ENCODE assay signal across 32 mouse cellular contexts in genomic region chr1:154848683-154849579, GRCm38 (mm10). TPM values are rescaled to one million over a fixed set of nuclear protein-coding genes. Genes with fewer than 3 reads are reported as not detected.
DNase-seq lines count a peak whose midpoint lies in the region; ATAC-seq and TF ChIP-seq lines count a peak whose summit lies in the region.
"Had no signal": no experiment of that assay in that cellular context is flagged by ENCODE, and none has a peak within 500 bp of the region (broad histone marks: within the 10 kb centered on the region; RNA-seq: fewer than 3 reads in every experiment).

No protein-coding gene starts in this region.

- no peaks in the 10 kb centered on the region for H3K36me3 ChIP-seq in lung, embryonic 14.5 days (ENCODE audit: insufficient read depth)
- H3K36me3 ChIP-seq in lung, postnatal 0 days (ENCODE audit: insufficient read depth, low read length): no peaks in the 10 kb centered on the region
- H3K36me3 ChIP-seq in forebrain, embryonic 12.5 days (replicated peaks): no peaks in the 10 kb centered on the region
- H3K36me3 ChIP-seq: embryonic facial prominence, embryonic 13.5 days; forebrain, embryonic 10.5 days; heart, embryonic 12.5 days; hindbrain, embryonic 15.5 days; liver, embryonic 12.5 days; neural tube, embryonic 12.5 days had no signal

- H3K4me1 ChIP-seq in lung, embryonic 14.5 days (ENCODE audit: insufficient read depth): no peaks in the 10 kb centered on the region
- no peaks in the 10 kb centered on the region for H3K4me1 ChIP-seq in lung, postnatal 0 days (ENCODE audit: insufficient read depth, low read depth, low read length)
- H3K4me1 ChIP-seq in bone marrow, adult 2 months (ENCODE audit: control insufficient read depth, insufficient read depth, low read length): peaks cover 8% of the 10 kb centered on the region
- 0 out of 2 replicates have a peak, but pooled peaks cover 4% of the 10 kb centered on the region for H3K4me1 ChIP-seq in forebrain, embryonic 12.5 days
- H3K4me1 ChIP-seq: embryonic facial prominence, embryonic 13.5 days; liver, embryonic 12.5 days had no signal

- no peak overlapping the region for H3K27ac ChIP-seq in lung, embryonic 14.5 days (ENCODE audit: low read depth)
- H3K27ac ChIP-seq in lung, postnatal 0 days (ENCODE audit: low read length): no peak overlapping the region
- peak overlapping the region; percentile 92 for H3K27ac ChIP-seq in bone marrow, adult 2 months (ENCODE audit: control insufficient read depth, insufficient read depth, low read depth, low read length, poor library complexity)
- H3K27ac ChIP-seq in forebrain, embryonic 12.5 days: no peak overlapping the region
- no peak overlapping the region for H3K27ac ChIP-seq in gastrocnemius, adult 2 months
- H3K27ac ChIP-seq: embryonic facial prominence, embryonic 13.5 days; forebrain, embryonic 10.5 days; hindbrain, embryonic 15.5 days; liver, embryonic 12.5 days; neural tube, embryonic 12.5 days; stomach, postnatal 0 days had no signal

- H3K4me2 ChIP-seq in lung, embryonic 14.5 days: no peak overlapping the region
- H3K4me2 ChIP-seq in lung, postnatal 0 days (replicated peaks; ENCODE audit: low read depth, low read length): no peak overlapping the region
- H3K4me2 ChIP-seq in forebrain, embryonic 12.5 days: no peak overlapping the region
- H3K4me2 ChIP-seq: embryonic facial prominence, embryonic 13.5 days; heart, embryonic 12.5 days; hindbrain, embryonic 15.5 days; liver, embryonic 12.5 days; midbrain, embryonic 11.5 days; neural tube, embryonic 12.5 days had no signal

- no peak for ATAC-seq in lung, embryonic 14.5 days (ENCODE audit: insufficient read depth)
- ATAC-seq in lung, postnatal 0 days: no peak
- ATAC-seq in neutrophil, adult 5-6 weeks (ENCODE audit: extremely low read depth, insufficient number of reproducible peaks, low FRiP score, poor library complexity, severe bottlenecking): peak; percentile 53; the same call in 1 of the 2 replicates
- ATAC-seq in forebrain, embryonic 12.5 days (ENCODE audit: low FRiP score): no peak
- ATAC-seq: forebrain, embryonic 16.5 days; inflammation-experienced regulatory T-cells, adult 6 months; liver, embryonic 12.5 days; midbrain, embryonic 16.5 days; Patski had no signal

- DNase-seq in lung, embryonic 14.5 days: peak; percentile 9
- DNase-seq in lung, postnatal 0 days (ENCODE audit: low spot score): no peak
- DNase-seq in A20 (ENCODE audit: low read depth, low spot score): peak; percentile 87
- no peak for DNase-seq in heart, postnatal 36 days
- no peak for DNase-seq in gastrocnemius, adult 2 months
- DNase-seq: adrenal gland, postnatal 14 days; cerebellum, adult 11-12 months; cerebellum, adult 9-11 months; kidney, adult 11 months; kidney, postnatal 25 days; lung, adult 18-20 months; lung, postnatal 14 days; retina, postnatal 1 day; right cerebral cortex, postnatal 14 days; thymus, postnatal 4 days had no signal

- no peak overlapping the region for H3K4me3 ChIP-seq in lung, embryonic 14.5 days (ENCODE audit: low read depth, low read length)
- no peak overlapping the region for H3K4me3 ChIP-seq in lung, postnatal 0 days (ENCODE audit: low read depth, low read length)
- H3K4me3 ChIP-seq in bone marrow, adult 2 months (replicated peaks; ENCODE audit: control insufficient read depth, low read depth, low read length): no peak overlapping the region
- no peak overlapping the region for H3K4me3 ChIP-seq in forebrain, embryonic 12.5 days (replicated peaks)
- H3K4me3 ChIP-seq in gastrocnemius, adult 2 months: no peak overlapping the region
- H3K4me3 ChIP-seq: embryonic facial prominence, embryonic 13.5 days; forebrain, embryonic 10.5 days; heart, embryonic 12.5 days; hindbrain, embryonic 15.5 days; liver, embryonic 12.5 days; myocyte; neural tube, embryonic 12.5 days had no signal

- 65% methylated on average over 6 of the region's 6 CpGs for WGBS in lung, embryonic 14.5 days
- WGBS in lung, postnatal 0 days: 59% methylated on average over 6 of the region's 6 CpGs
- WGBS in bone marrow, adult 2 months: 31% methylated on average over 6 of the region's 6 CpGs
- 85% methylated on average over 6 of the region's 6 CpGs for WGBS in forebrain, embryonic 12.5 days

- no peaks in the 10 kb centered on the region for H3K27me3 ChIP-seq in lung, embryonic 14.5 days (ENCODE audit: insufficient read depth, low read length)
- H3K27me3 ChIP-seq in lung, postnatal 0 days (replicated peaks; ENCODE audit: insufficient read depth, low read length): no peaks in the 10 kb centered on the region
- H3K27me3 ChIP-seq in forebrain, embryonic 12.5 days: no peaks in the 10 kb centered on the region
- H3K27me3 ChIP-seq: heart, embryonic 12.5 days; hindbrain, embryonic 15.5 days; liver, embryonic 12.5 days; neural tube, embryonic 12.5 days had no signal

- TF ChIP-seq EP300 in lung, postnatal 0 days (IDR thresholded peaks at IDR 0.05): no peak

- no peaks in the 10 kb centered on the region for H3K9me3 ChIP-seq in lung, embryonic 14.5 days (ENCODE audit: low read depth, low read length)
- no peaks in the 10 kb centered on the region for H3K9me3 ChIP-seq in lung, postnatal 0 days (ENCODE audit: low read length)
- no peaks in the 10 kb centered on the region for H3K9me3 ChIP-seq in forebrain, embryonic 12.5 days
- H3K9me3 ChIP-seq: embryonic facial prominence, embryonic 13.5 days; forebrain, embryonic 10.5 days; heart, embryonic 12.5 days; hindbrain, embryonic 15.5 days; liver, embryonic 12.5 days; neural tube, embryonic 12.5 days had no signal

- no peak for TF ChIP-seq POLR2A in bone marrow, adult 2 months (IDR thresholded peaks at IDR 0.05; ENCODE audit: borderline replicate concordance, control insufficient read depth, low read depth, low read length)

- intact Hi-C loops in heart, postnatal 36 days (cut with DNase I): no loop called here
- intact Hi-C loops in gastrocnemius, adult 2 months (cut with DNase I): no loop called here

- H3K9ac ChIP-seq in lung, embryonic 14.5 days: no peak overlapping the region
- H3K9ac ChIP-seq in lung, postnatal 0 days (replicated peaks; ENCODE audit: low read depth): no peak overlapping the region
- no peak overlapping the region for H3K9ac ChIP-seq in forebrain, embryonic 12.5 days
- H3K9ac ChIP-seq: embryonic facial prominence, embryonic 13.5 days; heart, embryonic 12.5 days; hindbrain, embryonic 15.5 days; liver, embryonic 12.5 days; neural tube, embryonic 12.5 days had no signal

- no peak for TF ChIP-seq CTCF in lung, embryonic 14.5 days (IDR thresholded peaks at IDR 0.05; ENCODE audit: low read depth)
- no peak for TF ChIP-seq CTCF in lung, postnatal 0 days (IDR thresholded peaks at IDR 0.05)
- no peak for TF ChIP-seq CTCF in bone marrow, adult 2 months (IDR thresholded peaks at IDR 0.05; ENCODE audit: control insufficient read depth, insufficient read depth, low read length)
- no peak for TF ChIP-seq CTCF in gastrocnemius, adult 2 months (IDR thresholded peaks at IDR 0.05)

RNA-seq across cellular contexts. Expression of gene Cacna1e, which starts 35.4 kb away (rescaled TPM):
- polyA plus RNA-seq in lung, embryonic 14.5 days (2014; fragmentation: Nextera tagmentation; extraction: Ambion mirVana): 0.23 and 0.25 TPM in 2 replicates
- polyA plus RNA-seq in lung, postnatal 0 days (2015; fragmentation: Nextera tagmentation; extraction: Ambion mirVana): 0.19 and 0.29 TPM in 2 replicates
- polyA plus RNA-seq in bone marrow, adult 2 months (2011; ENCODE audit: insufficient read depth, insufficient read length, low replicate concordance, missing spikeins): 3.9 and 13.6 TPM in 2 replicates
- total RNA-seq in neutrophil, adult 5-6 weeks (2017): 21.6 and 24.9 TPM in 2 replicates
- 2.2 and 3.2 TPM in 2 replicates for polyA plus RNA-seq in forebrain, embryonic 12.5 days (2016; fragmentation: Nextera tagmentation; extraction: Ambion mirVana)
- under 1 TPM; 0.16 to 0.17 TPM for total RNA-seq in heart, postnatal 36 days (2021)
- under 1 TPM; 0.05 to 0.06 TPM for total RNA-seq in gastrocnemius, adult 2 months (2021)
- total RNA-seq: MEL had no signal
- polyA plus RNA-seq: myocyte, Patski had no signal

Comparison
In these comparisons a context has a peak if more than half of its experiments do, and no peak if none do; other contexts are left out.
1. DNase-seq: peak in lung, embryonic 14.5 days (single experiment) and A20 (single experiment); none in lung, postnatal 0 days (single experiment), heart, postnatal 36 days (0 of 2) and gastrocnemius, adult 2 months (single experiment).